Mouse (Mus musculus) heart, postnatal 0 days (tissue): ENCODE data around the gene Map3k4.

Source experiments
- CTCF ChIP-seq: IDR thresholded peaks from 2 replicates; pipeline ENCODE4 v1.5.1; 2016; ENCODE audit warnings: antibody characterized with exemption, control low read depth, low read depth
- EP300 ChIP-seq: IDR thresholded peaks from 2 replicates; pipeline ENCODE4 v1.6.1; 2016; ENCODE audit warnings: antibody characterized with exemption, low read depth

GRCm38 (mm10) chr17:12279810-12280209, 38.8 kb downstream of the Map3k4 start:
- no peak for TF ChIP-seq CTCF
- TF ChIP-seq EP300, result no peak
